Mouse (Mus musculus) liver, adult 2 months (tissue): ENCODE measurements around the gene Adar.

Experiments used
- CTCF ChIP-seq: fragments of 200-500 bp; IDR thresholded peaks from 2 replicates; pipeline ENCODE4 v1.5.1; 2011; ENCODE audit warnings: low read depth, low read length, control low read depth
- POLR2A ChIP-seq: fragments of 200-500 bp; IDR thresholded peaks from 2 replicates; pipeline ENCODE4 v1.6.1; 2011; ENCODE audit warnings: low read length, control low read depth; ENCODE audit not compliant: insufficient read depth; ENCODE audit errors: extremely low read depth

- no peak for TF ChIP-seq POLR2A
- no peak for TF ChIP-seq CTCF
Observed at GRCm38 (mm10) chr3:89677617-89678016, 37.2 kb upstream of the Adar start.
